Mouse (Mus musculus) embryonic fibroblast, embryonic 13.5 days (primary cell): ENCODE data around the gene Sult2b1. TPM values are rescaled to one million over a fixed set of nuclear protein-coding genes. Genes with fewer than 3 reads are reported as not detected.

Source experiments
- H3K27ac ChIP-seq: 2 replicates; pipeline ENCODE4 v1.5.1; 2012; ENCODE audit warnings: low read length, control low read depth, inconsistent platforms; ENCODE audit not compliant: insufficient read depth
- H3K4me1 ChIP-seq: 2 replicates; pipeline ENCODE4 v1.6.1; 2011; ENCODE audit warnings: low read length; ENCODE audit not compliant: control insufficient read depth, insufficient read depth
- H3K4me3 ChIP-seq: 2 replicates; pipeline ENCODE4 v1.5.1; 2011; ENCODE audit warnings: mild to moderate bottlenecking, control low read depth, low read length; ENCODE audit not compliant: insufficient read depth
- CTCF ChIP-seq: IDR thresholded peaks from 2 replicates; pipeline ENCODE4 v1.5.1; 2011; ENCODE audit warnings: mild to moderate bottlenecking, control low read depth, low read length, moderate library complexity, borderline replicate concordance; ENCODE audit not compliant: insufficient read depth
- POLR2A ChIP-seq: IDR thresholded peaks from 2 replicates; pipeline ENCODE4 v1.6.1; 2011; ENCODE audit warnings: low read depth, mild to moderate bottlenecking, control low read depth, low read length, moderate library complexity
- polyA plus RNA-seq: library from polyadenylated mRNA; stranded (reverse); fragments of >200 nt; gene quantifications from 2 replicates; pipeline ENCODE4 v1.2.4, GENCODE M21; 2011; ENCODE audit warnings: low read depth; ENCODE audit not compliant: missing spikeins, insufficient read length

Gene Sult2b1
- polyA plus RNA-seq, 1 experiment, result 0.44 TPM

DNA sequence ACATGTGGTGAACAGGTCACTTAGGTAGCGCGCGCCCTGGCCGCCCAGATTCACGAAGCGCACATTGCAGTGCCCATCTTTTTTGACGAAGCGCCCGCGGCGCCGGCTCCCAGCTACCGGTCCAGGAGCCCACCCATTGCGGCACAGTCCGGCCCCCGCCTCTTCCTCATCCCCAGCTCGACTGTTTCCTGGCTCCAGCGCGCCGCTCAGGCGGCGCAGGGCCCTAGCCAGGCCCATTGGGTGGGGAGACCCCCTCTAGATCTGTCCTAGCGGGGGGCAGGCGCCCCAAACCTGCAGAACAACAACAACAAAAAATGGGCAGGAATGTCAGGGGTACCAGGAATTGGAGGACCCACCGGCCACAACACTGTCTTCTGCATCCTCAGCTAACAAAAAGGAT lies 35.4 kb upstream of the Sult2b1 start:
- TF ChIP-seq CTCF, result no peak
- TF ChIP-seq POLR2A, result no peak
- H3K4me1 ChIP-seq, result no peaks in the 10 kb centered on the region
- H3K27ac ChIP-seq, result no peak overlapping the region
- H3K4me3 ChIP-seq, result no peak overlapping the region

DNA sequence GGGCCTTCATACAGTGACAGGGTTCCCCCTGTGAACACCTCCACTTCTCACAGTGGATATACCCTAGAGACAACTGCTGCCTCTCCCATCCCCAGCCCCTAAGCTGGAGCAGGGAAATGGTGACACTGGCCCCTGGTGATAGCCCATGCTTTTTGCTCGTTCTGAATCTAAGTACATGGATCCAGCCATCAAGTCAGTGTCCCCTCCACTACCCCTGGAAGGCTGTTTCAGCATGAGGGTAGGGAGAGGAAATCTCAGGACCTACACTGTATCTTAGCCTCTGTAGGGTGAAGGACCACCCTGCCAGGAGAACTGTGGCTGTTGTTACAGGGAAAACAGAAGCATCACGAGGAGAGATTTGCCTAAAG lies 31.5 kb upstream of the Sult2b1 start:
- Histone ChIP-seq H3K4me3 (no peak overlapping the region), H3K4me1 (peaks cover 6% of the 10 kb centered on the region; the same call in 1 of the 2 replicates), H3K27ac (no peak overlapping the region)
- TF ChIP-seq CTCF, result no peak
- TF ChIP-seq POLR2A, result no peak

DNA sequence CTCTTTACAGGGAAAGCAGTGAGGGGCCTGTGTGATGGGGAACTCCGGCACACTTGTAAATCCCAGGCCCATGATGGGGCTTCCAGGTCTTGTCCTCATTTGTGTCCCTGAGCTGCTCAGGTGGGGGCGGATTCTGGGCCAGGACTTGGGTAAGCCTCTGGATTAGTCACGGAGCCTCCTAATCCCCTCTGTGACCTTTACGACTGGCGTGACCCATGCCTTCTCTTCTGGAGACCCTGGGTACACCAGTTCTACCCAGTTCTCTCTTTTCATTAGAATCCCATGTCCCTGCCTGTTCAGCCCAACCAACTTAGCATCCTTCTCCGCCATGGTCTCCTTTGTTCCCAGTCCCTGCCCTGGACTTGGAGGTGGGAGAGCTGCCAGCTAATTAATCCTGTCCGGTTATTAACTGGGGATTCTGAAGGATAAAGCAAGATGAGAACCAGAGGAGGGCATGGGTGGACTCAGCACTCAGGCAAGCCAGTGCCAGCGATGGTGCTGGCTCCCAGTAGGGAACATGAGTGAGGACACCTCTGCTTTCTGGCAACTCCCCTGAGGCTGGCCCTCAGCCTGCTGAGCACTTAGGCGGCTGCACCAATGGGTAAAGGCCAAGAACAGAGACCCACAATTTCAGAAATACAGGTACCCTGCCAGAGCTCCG lies 31.0 kb upstream of the Sult2b1 start:
- Histone ChIP-seq H3K27ac (no peak overlapping the region), H3K4me3 (no peak overlapping the region), H3K4me1 (peaks cover 6% of the 10 kb centered on the region; the same call in 1 of the 2 replicates)
- TF ChIP-seq POLR2A (no peak), CTCF (no peak)

DNA sequence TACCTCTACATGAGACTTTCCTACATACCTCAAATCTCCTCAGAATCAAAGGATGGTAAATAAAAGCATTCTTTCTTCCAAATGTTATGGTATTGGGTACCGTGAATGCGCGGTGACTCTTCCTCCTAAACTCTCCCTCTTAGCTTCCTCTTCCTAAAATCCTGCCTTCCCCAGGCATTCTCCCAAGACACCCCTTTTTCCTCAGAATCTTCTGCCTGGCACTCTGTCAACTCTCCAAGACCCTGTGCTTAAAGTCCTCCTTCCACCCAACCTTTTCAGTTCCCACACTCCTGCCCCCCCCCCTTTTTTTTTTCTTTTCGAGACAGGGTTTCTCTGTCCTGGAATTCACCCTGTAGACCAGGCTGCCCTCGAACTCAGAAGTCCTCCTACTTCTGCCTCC lies 30.4 kb upstream of the Sult2b1 start:
- H3K27ac ChIP-seq, result no peak overlapping the region
- TF ChIP-seq POLR2A, result no peak
- no peak for TF ChIP-seq CTCF
- H3K4me3 ChIP-seq, result no peak overlapping the region
- H3K4me1 ChIP-seq, result peaks cover 6% of the 10 kb centered on the region; the same call in 1 of the 2 replicates

DNA sequence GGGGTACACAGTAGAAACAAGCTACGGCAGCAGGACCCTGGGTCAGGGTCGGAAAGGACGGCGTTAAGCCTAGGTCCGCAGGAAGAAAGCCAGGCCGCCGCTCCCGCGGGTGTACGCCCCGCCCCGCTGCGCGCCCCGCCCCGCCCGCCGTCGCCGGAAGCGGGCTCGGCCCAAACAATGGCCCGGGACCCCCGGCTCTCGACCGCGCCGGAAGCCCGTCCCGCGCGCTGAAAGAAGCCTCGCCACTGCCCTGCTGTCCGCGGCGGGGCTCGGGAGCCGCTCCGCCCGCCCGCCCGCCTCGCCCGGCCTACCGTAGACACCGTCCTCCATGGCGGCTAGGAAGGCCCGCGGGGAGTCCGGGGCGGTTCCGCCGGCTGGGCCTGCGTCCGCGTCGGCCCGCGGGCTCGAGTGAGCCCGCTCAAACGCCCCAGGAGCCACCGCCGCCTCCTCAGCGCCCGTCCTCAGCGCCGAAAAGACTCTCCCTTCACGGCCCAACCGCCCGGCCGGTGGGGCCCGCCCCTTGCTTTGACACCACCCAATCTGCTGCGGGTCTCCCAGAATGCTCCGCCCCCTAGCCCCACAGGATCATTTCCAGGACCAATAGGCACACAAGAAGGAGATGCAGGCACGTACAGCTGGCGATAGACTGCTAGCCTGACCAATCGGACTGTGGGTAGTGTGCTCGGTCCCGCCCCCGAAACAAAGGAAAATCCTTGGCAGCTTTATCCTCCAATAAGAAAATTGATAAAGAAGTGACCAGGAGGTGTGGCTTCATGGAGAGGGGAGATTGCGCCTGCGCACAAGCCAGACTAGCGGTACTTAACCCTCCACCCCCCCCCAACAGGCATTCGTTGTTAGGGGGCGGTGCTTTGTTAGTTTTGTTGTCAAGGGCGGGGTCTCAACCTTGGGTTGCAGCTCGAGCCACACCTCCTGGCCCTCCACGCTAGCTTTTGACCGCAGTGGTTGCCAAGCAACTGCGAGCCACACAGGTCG lies 29.6 kb upstream of the Sult2b1 start, which contains the start of gene Cyth2:
Gene Cyth2, minus strand, starts transcription at position 795 of the 993 bp plus-strand sequence.
- Histone ChIP-seq H3K27ac (peak within 1 kb of the TSS; percentile 92), H3K4me3 (peak within 1 kb of the TSS; percentile 98), H3K4me1 (peaks cover 6% of the 10 kb centered on the region; the same call in 1 of the 2 replicates)
- TF ChIP-seq POLR2A (peak; percentile 80), CTCF (no peak)

DNA sequence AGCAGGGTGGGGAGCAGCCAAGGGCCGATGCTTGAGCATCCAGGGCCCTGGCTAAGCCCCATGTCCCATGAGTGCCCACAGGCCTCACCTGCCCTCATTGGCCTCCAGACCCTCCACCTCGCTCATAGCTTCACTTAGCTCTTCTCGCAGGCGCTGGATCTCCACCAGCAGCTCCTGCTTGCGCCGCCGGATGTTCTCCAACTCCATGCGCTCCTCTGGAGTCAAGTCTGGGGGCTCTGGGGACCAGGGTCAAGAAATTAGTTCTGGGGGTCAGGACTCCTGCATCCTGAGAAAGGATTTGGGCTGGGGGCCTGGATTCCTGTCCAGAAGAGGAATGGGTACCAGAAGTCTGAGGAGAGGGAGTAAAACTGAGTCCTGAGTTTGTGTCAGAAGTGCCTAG lies 28.5 kb upstream of the Sult2b1 start:
- no peak for TF ChIP-seq POLR2A
- TF ChIP-seq CTCF, result no peak
- peak overlapping the region; percentile 98 for H3K4me3 ChIP-seq
- H3K27ac ChIP-seq, result no peak overlapping the region
- peaks cover 6% of the 10 kb centered on the region; the same call in 1 of the 2 replicates for H3K4me1 ChIP-seq

DNA sequence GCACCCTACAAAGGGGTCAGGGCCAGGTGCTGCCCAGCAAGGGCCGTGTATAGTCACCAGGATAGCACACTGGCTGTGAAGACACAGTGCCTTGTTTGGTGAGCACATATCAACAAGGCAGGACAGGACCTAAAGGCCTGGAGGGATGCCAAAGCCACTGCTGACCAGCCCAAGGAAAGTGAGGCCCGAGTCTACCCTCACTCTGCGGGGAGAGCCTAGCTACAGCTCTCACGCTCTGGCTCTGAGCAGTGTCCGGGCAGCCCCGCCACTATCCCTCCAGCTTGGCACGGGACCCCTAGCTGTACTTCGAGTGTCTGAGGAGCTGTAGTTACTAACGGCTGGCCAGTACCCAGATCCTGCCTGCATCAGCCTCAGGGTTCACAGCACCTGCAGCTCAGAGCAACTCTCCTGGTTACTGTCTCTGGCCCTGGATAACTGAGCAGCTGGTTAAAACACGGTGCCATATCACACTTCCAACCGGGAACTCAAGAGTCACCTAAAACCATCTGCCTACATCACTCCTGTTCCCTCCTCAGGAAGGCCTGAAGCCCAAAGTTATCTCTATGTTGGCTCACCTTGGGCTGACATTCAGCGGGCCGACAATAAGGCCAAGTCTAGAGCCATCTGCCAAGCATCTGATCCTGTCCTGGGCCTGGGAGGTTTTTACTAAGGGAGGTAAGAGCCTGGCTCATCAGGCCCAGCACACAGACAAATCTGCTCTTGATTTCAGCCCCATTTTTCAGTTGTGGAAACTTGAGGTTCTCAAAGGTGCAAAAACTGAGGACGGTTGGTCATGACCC lies 25.0 kb upstream of the Sult2b1 start:
- TF ChIP-seq CTCF (no peak), POLR2A (no peak)
- H3K4me1 ChIP-seq, result peaks cover 6% of the 10 kb centered on the region; the same call in 1 of the 2 replicates
- H3K27ac ChIP-seq, result no peak overlapping the region
- H3K4me3 ChIP-seq, result no peak overlapping the region

DNA sequence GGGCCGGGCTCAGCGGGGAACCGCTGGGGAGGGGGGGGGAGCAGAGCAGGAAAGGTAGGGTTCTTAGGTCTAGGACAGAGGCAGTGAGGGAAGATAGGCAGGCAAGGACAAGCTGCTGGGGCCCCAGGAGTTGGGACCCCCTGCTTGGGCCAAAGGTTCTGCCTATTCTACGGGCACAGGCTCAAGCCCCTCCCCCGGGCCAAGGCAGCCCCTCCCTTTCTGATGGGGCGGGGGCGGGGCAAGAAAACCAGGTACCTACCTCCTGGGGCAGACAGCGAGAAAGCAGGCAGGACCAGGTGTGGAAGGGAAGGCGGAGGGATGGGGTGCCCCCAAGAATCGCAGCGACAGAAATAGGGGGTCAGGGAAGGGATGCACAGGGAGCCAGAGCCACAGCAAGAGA lies 24.0 kb upstream of the Sult2b1 start:
- Histone ChIP-seq H3K27ac (no peak overlapping the region), H3K4me1 (peaks cover 6% of the 10 kb centered on the region; the same call in 1 of the 2 replicates), H3K4me3 (no peak overlapping the region)
- no peak for TF ChIP-seq CTCF
- no peak for TF ChIP-seq POLR2A

DNA sequence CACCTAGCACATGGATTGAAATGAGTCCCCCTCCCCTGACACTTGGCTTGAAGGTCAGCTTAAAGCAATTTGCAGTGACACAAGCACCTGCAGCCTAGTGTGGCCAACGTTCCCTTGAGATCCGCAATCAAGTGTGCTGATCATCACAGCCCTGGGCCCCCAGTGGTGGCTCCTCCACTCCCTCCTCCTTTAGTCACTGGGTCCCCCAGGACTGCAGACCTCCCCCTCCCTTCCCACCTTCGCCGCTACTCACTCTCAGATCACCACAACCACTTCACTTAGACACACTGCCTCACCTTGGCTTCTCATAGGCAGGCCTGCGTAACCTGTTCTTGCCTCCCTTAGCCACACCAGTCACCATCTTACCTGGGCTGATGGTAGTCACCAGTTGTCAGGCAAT lies 21.5 kb upstream of the Sult2b1 start:
- Histone ChIP-seq H3K27ac (no peak overlapping the region), H3K4me3 (no peak overlapping the region), H3K4me1 (peaks cover 13% of the 10 kb centered on the region)
- TF ChIP-seq CTCF, result no peak
- TF ChIP-seq POLR2A, result no peak; the same call in 1 of the 2 replicates
